8 mouse cellular contexts compared by ENCODE assay signal in genomic region chr13:114838535-114838990, GRCm38 (mm10). TPM values are rescaled to one million over a fixed set of nuclear protein-coding genes. Genes with fewer than 3 reads are reported as not detected.
DNase-seq lines count a peak whose midpoint lies in the region; ATAC-seq lines count a peak whose summit lies in the region.

No protein-coding gene starts in this region.

- intact Hi-C loops in gastrocnemius, postnatal 36 days (cut with DNase I), result loop anchor here (10.0 kb wide), 1 partner anchor 256 kb away; the partner anchor contains the start of gene Pelo

- no peak overlapping the region for H3K4me2 ChIP-seq in intestine, embryonic 14.5 days (ENCODE audit: low read length)
- H3K4me2 ChIP-seq in stomach, embryonic 16.5 days (ENCODE audit: low read depth, low read length), result no peak overlapping the region

- no peaks in the 10 kb centered on the region for H3K27me3 ChIP-seq in intestine, embryonic 14.5 days (replicated peaks; ENCODE audit: control insufficient read depth, insufficient read depth, low read length)
- no peaks in the 10 kb centered on the region for H3K27me3 ChIP-seq in stomach, embryonic 16.5 days (ENCODE audit: control insufficient read depth, insufficient read depth, low read length)

- 58% methylated on average over 5 of the region's 5 CpGs for WGBS in intestine, embryonic 14.5 days
- 52% methylated on average over 5 of the region's 5 CpGs for WGBS in stomach, embryonic 16.5 days

- H3K4me3 ChIP-seq in intestine, embryonic 14.5 days (ENCODE audit: low read depth, low read length), result no peak overlapping the region
- no peak overlapping the region for H3K4me3 ChIP-seq in stomach, embryonic 16.5 days (replicated peaks; ENCODE audit: low read length)

- 0 out of 2 replicates have a peak, but pooled peaks cover 4% of the 10 kb centered on the region for H3K4me1 ChIP-seq in intestine, embryonic 14.5 days (replicated peaks; ENCODE audit: control insufficient read depth, insufficient read depth, low read length)
- peaks cover 9% of the 10 kb centered on the region for H3K4me1 ChIP-seq in stomach, embryonic 16.5 days (ENCODE audit: control insufficient read depth, insufficient read depth, low read length)

- H3K27ac ChIP-seq in intestine, embryonic 14.5 days (ENCODE audit: low read depth), result peak overlapping the region; percentile 29
- peak overlapping the region; percentile 58 for H3K27ac ChIP-seq in stomach, embryonic 16.5 days (ENCODE audit: low read length)

- ATAC-seq in intestine, embryonic 14.5 days (replicated peaks; ENCODE audit: low FRiP score, low TSS enrichment, low read depth), result 0 out of 2 replicates have a peak, but pooled peaks have one; percentile 38
- peak; percentile 79 for ATAC-seq in stomach, embryonic 16.5 days (ENCODE audit: insufficient read depth, low FRiP score)

- H3K9ac ChIP-seq in intestine, embryonic 14.5 days (ENCODE audit: low read length), result no peak overlapping the region
- no peak overlapping the region for H3K9ac ChIP-seq in stomach, embryonic 16.5 days (ENCODE audit: low read length)

- H3K36me3 ChIP-seq in intestine, embryonic 14.5 days (ENCODE audit: control insufficient read depth, insufficient read depth, low read length), result peaks cover 6% of the 10 kb centered on the region; the same call in 1 of the 2 replicates
- H3K36me3 ChIP-seq in stomach, embryonic 16.5 days (ENCODE audit: control insufficient read depth, insufficient read depth, low read length), result no peaks in the 10 kb centered on the region

- peak; percentile 47 to 58 for DNase-seq in adrenal gland, adult 18-20 months (ENCODE audit: low spot score in 2 of 2)
- peak; percentile 85 to 89 for DNase-seq in cerebellum, postnatal 14 days
- DNase-seq in gastrocnemius, postnatal 36 days, result peak; percentile 36 to 42
- no peak for DNase-seq in intestine, embryonic 14.5 days (ENCODE audit: low spot score)
- peak; percentile 38 for DNase-seq in left cerebral cortex, adult 11 months (ENCODE audit: low spot score)
- peak; percentile 76 for DNase-seq in lung, postnatal 10 days
- no peak for DNase-seq in thymus, postnatal 0 days (ENCODE audit: low spot score)

- no peaks in the 10 kb centered on the region for H3K9me3 ChIP-seq in intestine, embryonic 14.5 days (ENCODE audit: control insufficient read depth, low read length)
- H3K9me3 ChIP-seq in stomach, embryonic 16.5 days (replicated peaks; ENCODE audit: control insufficient read depth, low read length), result no peaks in the 10 kb centered on the region

RNA-seq across cellular contexts. Expression of gene Mocs2, which starts 20.5 kb away (rescaled TPM):
- total RNA-seq in adrenal gland, adult 18-20 months (2021), result 100 to 1,000 TPM; 135 to 156 TPM
- 10 to 100 TPM; 48.4 to 55.3 TPM for total RNA-seq in gastrocnemius, postnatal 36 days (2021)
- polyA plus RNA-seq in intestine, embryonic 14.5 days (2014; fragmentation: Nextera tagmentation; extraction: Ambion mirVana), result 92.5 and 92.6 TPM in 2 replicates
- polyA plus RNA-seq in stomach, embryonic 16.5 days (2015; fragmentation: Nextera tagmentation; extraction: Ambion mirVana), result 98.5 and 103 TPM in 2 replicates
- polyA plus RNA-seq in thymus, postnatal 0 days (2015; fragmentation: Nextera tagmentation; extraction: Ambion mirVana), result 85.4 and 88.7 TPM in 2 replicates

Comparison
In these comparisons a context has a peak if more than half of its experiments do, and no peak if none do; other contexts are left out.
1. DNase-seq: peak in adrenal gland, adult 18-20 months (2 of 2), cerebellum, postnatal 14 days (2 of 2), gastrocnemius, postnatal 36 days (2 of 2), left cerebral cortex, adult 11 months (single experiment) and lung, postnatal 10 days (single experiment); none in intestine, embryonic 14.5 days (single experiment) and thymus, postnatal 0 days (single experiment).